Mouse (Mus musculus) hindbrain, embryonic 10.5 days (tissue): Measurements from ENCODE around the gene St6galnac1. TPM values are rescaled to one million over a fixed set of nuclear protein-coding genes. Genes with fewer than 3 reads are reported as not detected.

Source experiments
- polyA plus RNA-seq: library from polyadenylated mRNA; unstranded; fragments of >200 nt; fragmentation: Nextera tagmentation; extraction: Ambion mirVana; gene quantifications from 2 replicates; pipeline ENCODE4 v1.2.1, GENCODE M21; 2016

The St6galnac1 gene
- polyA plus RNA-seq, 1 experiment from 2014 or later, result not detected

Other genes with a start within 250 kb of the St6galnac1 start
- 8.6 and 11.1 TPM in 2 replicates for gene Sphk1, start 244.6 kb downstream of the St6galnac1 start, polyA plus RNA-seq
- 8.9 and 10.8 TPM in 2 replicates for gene Ube2o, start 194.1 kb downstream of the St6galnac1 start, polyA plus RNA-seq
- gene Aanat, start 189.1 kb downstream of the St6galnac1 start, polyA plus RNA-seq, result not detected in 2 replicates
- gene Rhbdf2, start 148.5 kb downstream of the St6galnac1 start, polyA plus RNA-seq, result 3.8 and 6.6 TPM in 2 replicates
- gene Prcd, start 122.0 kb downstream of the St6galnac1 start, polyA plus RNA-seq, result 0.47 and 1.2 TPM in 2 replicates
- 3.5 and 3.8 TPM in 2 replicates for gene Cygb, start 121.2 kb downstream of the St6galnac1 start, polyA plus RNA-seq
- 30.6 and 71.7 TPM in 2 replicates for gene Mxra7, start 52.5 kb upstream of the St6galnac1 start, polyA plus RNA-seq
- gene Mettl23, start 67.8 kb upstream of the St6galnac1 start, polyA plus RNA-seq, result 61.4 and 62.3 TPM in 2 replicates
- gene Jmjd6, start 67.9 kb upstream of the St6galnac1 start, polyA plus RNA-seq, result 93.4 and 96.9 TPM in 2 replicates
- gene Mfsd11, start 76.9 kb upstream of the St6galnac1 start, polyA plus RNA-seq, result 25.6 and 27.5 TPM in 2 replicates
- 818 and 839 TPM in 2 replicates for gene Srsf2, start 77.6 kb upstream of the St6galnac1 start, polyA plus RNA-seq
- gene Mgat5b, start 143.4 kb upstream of the St6galnac1 start, polyA plus RNA-seq, result 6.3 and 12.8 TPM in 2 replicates